Mouse (Mus musculus): ENCODE measurements around the gene Esyt1. TPM values are rescaled to one million over a fixed set of nuclear protein-coding genes. Genes with fewer than 3 reads are reported as not detected.

Gene Esyt1
- total and polyA plus RNA-seq, 3 experiments: 20.2 to 48.0 (median 38.2) TPM

- TF ChIP-seq ZMIZ1 (IDR thresholded peaks at IDR 0.05; ENCODE audit: low read depth, low read length) (no peak), POLR2AphosphoS2 (IDR thresholded peaks at IDR 0.05; ENCODE audit: low read depth, low read length) (no peak), ZNF384 (IDR thresholded peaks at IDR 0.05; ENCODE audit: low read depth, low read length) (no peak)
- Histone ChIP-seq H3K36me3 (replicated peaks in 1 of 2; ENCODE audit: control insufficient read depth in 1 of 2, insufficient read depth in 1 of 2, low read length in 1 of 2) (peaks cover 38 to 53% of the 10 kb centered on the region in 2 experiments), H3K9me3 (replicated peaks; ENCODE audit: low read length) (no peaks in the 10 kb centered on the region), H3K79me2 (replicated peaks; ENCODE audit: control insufficient read depth, extremely low read depth, insufficient read depth, poor library complexity, severe bottlenecking) (peaks cover 18% of the 10 kb centered on the region), H3K4me3 (replicated peaks in 1 of 3; ENCODE audit: low read depth in 2 of 3, low read length in 2 of 3, poor library complexity in 1 of 3) (no peak overlapping the region), H3K9ac (ENCODE audit: insufficient read depth, low read depth) (no peak overlapping the region), H3K4me2 (ENCODE audit: insufficient read depth, low read depth, poor library complexity, severe bottlenecking) (no peak overlapping the region), H3K4me1 (ENCODE audit: control insufficient read depth in 1 of 2, insufficient read depth in 2 of 2) (peaks cover 13 to 38% of the 10 kb centered on the region in 2 experiments), H3K27ac (ENCODE audit: insufficient read depth, low read depth) (no peak overlapping the region), H3K27me3 (replicated peaks) (no peaks in the 10 kb centered on the region)
- no peak for DNase-seq (ENCODE audit: extremely low read depth)
- in situ Hi-C loops (cut with MboI; ENCODE audit: low pct_ligation_motif_present, low pct_unique_long_range_greater_than_20kb, low sequenced_read_pairs) (no loop called here), dilution Hi-C loops (cut with MboI; ENCODE audit: extremely low pct_ligation_motif_present, extremely low pct_unique_long_range_greater_than_20kb, low sequenced_read_pairs) (no loop called here)
Measured at GRCm38 (mm10) chr10:128544674-128545569, 19.3 kb upstream of the Esyt1 start.

GRCm38 (mm10) chr10:128544151-128544657 lies 18.5 kb upstream of the Esyt1 start:
- H3K79me2 ChIP-seq (replicated peaks; ENCODE audit: control insufficient read depth, extremely low read depth, insufficient read depth, poor library complexity, severe bottlenecking): peaks cover 18% of the 10 kb centered on the region
- no peaks in the 10 kb centered on the region for H3K9me3 ChIP-seq (replicated peaks; ENCODE audit: low read length)
- in situ Hi-C loops (cut with MboI; ENCODE audit: low pct_ligation_motif_present, low pct_unique_long_range_greater_than_20kb, low sequenced_read_pairs): no loop called here
- dilution Hi-C loops (cut with MboI; ENCODE audit: extremely low pct_ligation_motif_present, extremely low pct_unique_long_range_greater_than_20kb, low sequenced_read_pairs): no loop called here
- DNase-seq (ENCODE audit: extremely low read depth): no peak
- TF ChIP-seq ZNF384 (IDR thresholded peaks at IDR 0.05; ENCODE audit: low read depth, low read length) (no peak), ZMIZ1 (IDR thresholded peaks at IDR 0.05; ENCODE audit: low read depth, low read length) (no peak), BHLHE40 (IDR thresholded peaks at IDR 0.05; ENCODE audit: low read depth, low read length) (no peak), MXI1 (IDR thresholded peaks at IDR 0.05; ENCODE audit: low read depth, low read length) (no peak), JUND (conservative IDR thresholded peaks at IDR 0.05; ENCODE audit: low read depth, low read length) (no peak), RCOR1 (conservative IDR thresholded peaks at IDR 0.05; ENCODE audit: low read depth, low read length) (no peak), USF1 (IDR thresholded peaks at IDR 0.05; ENCODE audit: low read depth, low read length) (no peak), SIN3A (IDR thresholded peaks at IDR 0.05; ENCODE audit: low read length) (no peak), IRF4 (IDR thresholded peaks at IDR 0.05; ENCODE audit: low read depth, low read length) (no peak), PAX5 (IDR thresholded peaks at IDR 0.05; ENCODE audit: low read length) (no peak)
- peaks cover 38 to 53% of the 10 kb centered on the region in 2 experiments for H3K36me3 ChIP-seq (replicated peaks in 1 of 2; ENCODE audit: control insufficient read depth in 1 of 2, insufficient read depth in 1 of 2, low read length in 1 of 2)
- no peak overlapping the region for H3K27ac ChIP-seq (ENCODE audit: insufficient read depth, low read depth)
- H3K4me2 ChIP-seq (ENCODE audit: insufficient read depth, low read depth, poor library complexity, severe bottlenecking): no peak overlapping the region
- no peaks in the 10 kb centered on the region for H3K27me3 ChIP-seq (replicated peaks)
- H3K4me3 ChIP-seq (replicated peaks in 1 of 3; ENCODE audit: low read depth in 2 of 3, low read length in 2 of 3, poor library complexity in 1 of 3): no peak overlapping the region
- no peak overlapping the region for H3K9ac ChIP-seq (ENCODE audit: insufficient read depth, low read depth)
- H3K4me1 ChIP-seq (ENCODE audit: control insufficient read depth in 1 of 2, insufficient read depth in 2 of 2): peaks cover 10 to 33% of the 10 kb centered on the region in 2 experiments; a peak in 3 of 4 replicates

Measured in CH12.LX (cell line).